Mouse (Mus musculus): Measurements from ENCODE around the gene Actb. TPM values are rescaled to one million over a fixed set of nuclear protein-coding genes. Genes with fewer than 3 reads are reported as not detected.

Gene Actb
- polyA plus RNA-seq, 1 experiment from 2014 or later = 14,549 TPM

DNA sequence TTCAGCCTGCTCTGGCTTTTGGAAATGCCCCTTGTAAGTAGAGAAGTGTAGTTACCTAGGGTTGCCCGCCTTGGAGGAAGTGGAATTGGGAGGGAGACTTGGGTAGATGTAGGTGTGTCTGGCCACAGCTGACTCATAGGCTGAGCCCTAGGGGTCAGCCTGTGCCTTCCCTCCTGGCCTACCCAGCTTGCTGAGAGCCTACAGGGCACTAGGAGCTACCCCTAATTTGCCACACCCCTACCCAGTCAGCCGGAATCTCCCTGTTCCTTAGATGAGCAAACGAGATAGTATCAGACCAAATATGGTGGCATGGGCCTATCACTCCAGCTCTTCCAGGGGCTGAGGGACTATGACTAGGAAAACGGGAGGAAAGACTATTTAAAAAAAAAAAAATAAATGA, 6.2 kb upstream of the Actb start:
- H3K27ac ChIP-seq = no peak overlapping the region
- 84% methylated on average over 4 of the region's 4 CpGs for WGBS
- no peak for ATAC-seq (ENCODE audit: low FRiP score)
- H3K4me1 ChIP-seq (replicated peaks; ENCODE audit: control insufficient read depth, insufficient read depth, low read length) = peaks cover 16% of the 10 kb centered on the region
- H3K27me3 ChIP-seq (ENCODE audit: control insufficient read depth, insufficient read depth, low read length) = no peaks in the 10 kb centered on the region
- DNase-seq (ENCODE audit: low spot score) = no peak
- no peaks in the 10 kb centered on the region for H3K9me3 ChIP-seq (ENCODE audit: control insufficient read depth, low read length)
- H3K4me3 ChIP-seq (replicated peaks; ENCODE audit: low read length) = no peak overlapping the region
- no peak overlapping the region for H3K9ac ChIP-seq
- no peak overlapping the region for H3K4me2 ChIP-seq (replicated peaks)
- H3K36me3 ChIP-seq (replicated peaks; ENCODE audit: control insufficient read depth, insufficient read depth) = no peaks in the 10 kb centered on the region

DNA sequence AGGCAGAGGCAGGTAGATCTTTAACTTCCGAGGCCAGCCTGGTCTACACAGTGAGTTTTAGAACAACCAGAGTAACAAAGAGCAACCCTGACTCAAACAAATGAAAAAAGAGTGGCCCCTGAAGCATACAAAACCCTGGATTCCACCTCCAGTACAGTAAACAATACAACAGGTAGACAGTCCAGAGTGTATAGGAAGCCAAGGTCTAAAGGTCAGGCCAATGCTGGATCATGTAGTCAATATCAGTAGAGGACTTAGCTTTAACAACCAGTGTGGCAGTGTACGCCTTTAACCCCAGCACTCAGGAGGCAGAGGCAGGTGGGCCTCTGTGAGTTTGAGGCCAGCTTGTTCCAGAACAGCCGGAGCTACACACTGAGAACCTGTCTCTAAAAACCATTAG, 5.8 kb upstream of the Actb start:
- H3K27ac ChIP-seq = no peak overlapping the region
- no peak for DNase-seq (ENCODE audit: low spot score)
- no peaks in the 10 kb centered on the region for H3K9me3 ChIP-seq (ENCODE audit: control insufficient read depth, low read length)
- no peak overlapping the region for H3K4me2 ChIP-seq (replicated peaks)
- ATAC-seq (ENCODE audit: low FRiP score) = no peak
- no peak overlapping the region for H3K9ac ChIP-seq
- H3K4me1 ChIP-seq (replicated peaks; ENCODE audit: control insufficient read depth, insufficient read depth, low read length) = peaks cover 20% of the 10 kb centered on the region
- 97% methylated on average over 3 of the region's 3 CpGs for WGBS
- H3K4me3 ChIP-seq (replicated peaks; ENCODE audit: low read length) = no peak overlapping the region
- no peaks in the 10 kb centered on the region for H3K36me3 ChIP-seq (replicated peaks; ENCODE audit: control insufficient read depth, insufficient read depth)
- H3K27me3 ChIP-seq (ENCODE audit: control insufficient read depth, insufficient read depth, low read length) = no peaks in the 10 kb centered on the region

DNA sequence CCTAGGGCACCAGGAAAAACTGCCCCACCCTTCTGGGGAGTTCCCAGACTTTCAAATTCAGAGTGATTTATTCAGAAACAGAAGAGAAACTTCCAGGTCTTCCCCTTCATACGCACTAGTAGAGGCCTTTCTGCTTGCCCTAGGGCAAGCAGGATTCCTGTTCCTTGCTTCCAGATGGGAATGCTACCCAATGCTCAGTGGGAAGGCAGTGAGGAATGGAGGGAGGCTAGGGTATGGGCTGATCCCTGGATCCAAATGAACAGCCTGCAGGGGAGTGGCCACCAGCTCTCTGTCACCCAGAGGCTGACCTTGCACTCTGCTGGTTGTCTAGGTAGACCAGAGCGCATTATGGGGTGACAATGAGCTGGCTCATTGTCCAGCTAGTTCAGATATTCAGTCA, 5.1 kb upstream of the Actb start:
- no peak for ATAC-seq (ENCODE audit: low FRiP score)
- Histone ChIP-seq H3K36me3 (replicated peaks; ENCODE audit: control insufficient read depth, insufficient read depth) (no peaks in the 10 kb centered on the region), H3K4me1 (replicated peaks; ENCODE audit: control insufficient read depth, insufficient read depth, low read length) (peaks cover 25% of the 10 kb centered on the region)

DNA sequence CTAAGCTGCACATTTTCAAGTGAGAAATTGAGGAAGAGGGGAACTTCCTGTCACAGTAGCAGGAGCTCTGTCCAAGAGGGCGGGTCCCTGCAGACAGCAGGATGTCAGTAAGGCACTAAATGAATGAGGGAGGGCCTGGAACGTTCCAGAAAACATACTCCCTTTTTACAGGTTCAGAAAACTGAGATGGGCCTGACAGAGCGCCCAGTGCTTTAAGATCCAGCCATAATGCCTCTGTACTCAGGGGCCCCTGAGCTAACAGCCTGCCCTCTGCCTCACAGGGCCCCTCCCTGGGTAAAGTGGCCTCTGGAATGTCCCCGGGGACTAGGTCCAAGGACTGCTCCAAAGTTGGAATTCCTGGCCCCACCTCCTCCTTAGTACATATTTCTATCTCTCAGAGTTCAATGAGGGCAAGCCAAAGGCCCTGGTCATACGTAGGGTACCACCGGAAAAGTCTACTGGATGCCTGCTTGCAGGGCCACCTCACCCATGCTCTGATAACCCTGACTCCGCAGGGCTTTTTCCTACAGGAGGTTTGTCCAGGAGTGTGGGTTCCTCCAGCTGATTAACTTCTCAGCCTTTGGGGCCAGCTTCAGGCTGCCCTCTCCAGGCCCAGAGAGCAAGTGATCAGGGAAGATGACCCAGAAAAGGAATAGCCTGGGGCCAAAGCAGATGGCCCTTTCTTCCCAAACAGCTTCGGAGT, 3.2 kb upstream of the Actb start:
- WGBS = 72% methylated on average over 8 of the region's 8 CpGs
- Histone ChIP-seq H3K27me3 (ENCODE audit: control insufficient read depth, insufficient read depth, low read length) (no peaks in the 10 kb centered on the region), H3K4me2 (replicated peaks) (no peak overlapping the region), H3K9ac (no peak overlapping the region), H3K4me1 (replicated peaks; ENCODE audit: control insufficient read depth, insufficient read depth, low read length) (peaks cover 27% of the 10 kb centered on the region), H3K4me3 (replicated peaks; ENCODE audit: low read length) (no peak overlapping the region), H3K27ac (peak overlapping the region; percentile 100; the same call in 1 of the 2 replicates), H3K36me3 (replicated peaks; ENCODE audit: control insufficient read depth, insufficient read depth) (peaks cover 9% of the 10 kb centered on the region), H3K9me3 (ENCODE audit: control insufficient read depth, low read length) (no peaks in the 10 kb centered on the region)
- DNase-seq (ENCODE audit: low spot score) (no peak), ATAC-seq (ENCODE audit: low FRiP score) (no peak)

More for the DNA sequence above, 5.1 kb upstream of the Actb start:
- H3K4me3 ChIP-seq (replicated peaks; ENCODE audit: low read length) = no peak overlapping the region
- 91% methylated on average over 2 of the region's 2 CpGs for WGBS
- H3K27ac ChIP-seq = no peak overlapping the region
- no peak for DNase-seq (ENCODE audit: low spot score)
- no peak overlapping the region for H3K9ac ChIP-seq
- H3K27me3 ChIP-seq (ENCODE audit: control insufficient read depth, insufficient read depth, low read length) = no peaks in the 10 kb centered on the region
- no peak overlapping the region for H3K4me2 ChIP-seq (replicated peaks)
- H3K9me3 ChIP-seq (ENCODE audit: control insufficient read depth, low read length) = no peaks in the 10 kb centered on the region

DNA sequence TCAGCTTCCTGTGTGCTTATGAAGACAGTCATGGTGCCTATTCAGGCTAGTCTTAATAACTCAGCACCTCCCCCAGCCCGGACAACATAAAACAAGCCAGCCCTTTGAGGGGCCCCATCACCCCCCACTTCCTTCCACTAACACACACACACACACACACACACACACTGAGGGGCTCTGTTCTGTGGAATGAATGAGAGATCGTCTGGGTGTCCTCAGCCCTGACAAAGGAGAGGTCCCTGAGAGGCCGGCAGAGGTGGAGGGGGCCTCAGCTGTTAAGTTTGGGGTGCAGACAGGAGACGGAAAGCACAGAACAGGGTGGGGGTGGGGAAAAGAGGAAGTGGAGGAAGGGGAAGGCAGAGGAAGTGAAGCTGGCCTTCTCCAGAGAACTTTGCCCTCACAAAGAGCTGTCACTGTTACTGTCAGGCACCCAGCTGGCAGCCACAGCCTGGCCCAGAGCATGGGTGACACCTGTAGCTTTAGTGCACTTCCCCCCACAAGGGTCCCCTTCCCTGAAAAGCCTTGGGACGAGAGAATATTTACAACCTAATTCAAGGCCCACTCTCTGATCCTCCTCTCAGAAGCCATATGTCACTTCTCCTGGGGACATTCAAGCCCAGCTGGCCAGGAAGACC, 2.5 kb upstream of the Actb start:
- no peak overlapping the region for H3K4me3 ChIP-seq (replicated peaks; ENCODE audit: low read length)
- no peak overlapping the region for H3K4me2 ChIP-seq (replicated peaks)
- no peaks in the 10 kb centered on the region for H3K9me3 ChIP-seq (ENCODE audit: control insufficient read depth, low read length)
- H3K36me3 ChIP-seq (replicated peaks; ENCODE audit: control insufficient read depth, insufficient read depth) = peaks cover 15% of the 10 kb centered on the region
- 22% methylated on average over 5 of the region's 5 CpGs for WGBS
- no peak overlapping the region for H3K9ac ChIP-seq
- peak overlapping the region; percentile 100 for H3K27ac ChIP-seq
- peaks cover 34% of the 10 kb centered on the region for H3K4me1 ChIP-seq (replicated peaks; ENCODE audit: control insufficient read depth, insufficient read depth, low read length)
- no peak for ATAC-seq (ENCODE audit: low FRiP score)
- H3K27me3 ChIP-seq (ENCODE audit: control insufficient read depth, insufficient read depth, low read length) = no peaks in the 10 kb centered on the region
- no peak for DNase-seq (ENCODE audit: low spot score)

DNA sequence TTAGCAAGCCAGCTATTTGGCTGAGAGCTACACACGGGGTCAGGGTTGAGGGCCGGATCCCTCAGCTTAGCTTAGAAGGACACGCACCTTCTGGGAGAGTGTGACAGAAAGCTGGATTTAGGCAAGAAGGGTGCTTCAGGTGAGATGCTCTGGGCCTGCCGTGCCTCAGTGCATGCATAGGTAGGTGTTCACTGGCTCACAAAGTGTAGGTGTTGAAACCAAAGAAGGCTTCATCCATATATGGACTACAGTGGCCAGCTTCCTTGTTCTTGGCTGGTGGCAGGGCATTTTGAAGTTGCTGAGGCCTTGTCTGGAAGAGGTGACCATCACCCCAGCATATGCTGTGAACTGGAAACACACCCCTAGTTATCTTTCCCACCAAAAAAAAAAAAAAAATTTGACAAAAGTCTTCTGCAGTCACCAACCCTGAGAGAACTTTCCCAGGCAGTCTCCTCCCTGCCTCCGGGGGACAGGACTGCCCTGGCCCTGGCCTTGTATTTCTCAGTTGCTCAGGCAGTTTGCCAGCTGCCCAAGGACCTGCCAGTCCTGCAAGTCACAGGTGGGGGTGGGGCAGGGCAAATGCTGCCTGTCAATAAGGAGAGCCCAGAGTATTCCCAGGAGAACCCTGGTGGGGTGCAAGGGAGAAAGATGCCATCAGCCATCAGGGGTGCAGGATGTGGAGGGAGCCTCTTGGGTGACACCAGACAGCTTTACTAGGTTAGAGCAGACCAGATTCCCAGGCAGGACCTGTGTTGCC, 1.4 kb upstream of the Actb start:
- DNase-seq (ENCODE audit: low spot score) = no peak
- Histone ChIP-seq H3K4me3 (replicated peaks; ENCODE audit: low read length) (peak overlapping the region; percentile 100; the same call in 1 of the 2 replicates), H3K4me1 (replicated peaks; ENCODE audit: control insufficient read depth, insufficient read depth, low read length) (peaks cover 41% of the 10 kb centered on the region), H3K36me3 (replicated peaks; ENCODE audit: control insufficient read depth, insufficient read depth) (peaks cover 26% of the 10 kb centered on the region), H3K27ac (peak overlapping the region; percentile 100), H3K9ac (peak overlapping the region; percentile 66), H3K27me3 (ENCODE audit: control insufficient read depth, insufficient read depth, low read length) (no peaks in the 10 kb centered on the region), H3K4me2 (replicated peaks) (peak overlapping the region; percentile 70), H3K9me3 (ENCODE audit: control insufficient read depth, low read length) (no peaks in the 10 kb centered on the region)
- 67% methylated on average over 5 of the region's 5 CpGs for WGBS
- no peak for ATAC-seq (ENCODE audit: low FRiP score)

DNA sequence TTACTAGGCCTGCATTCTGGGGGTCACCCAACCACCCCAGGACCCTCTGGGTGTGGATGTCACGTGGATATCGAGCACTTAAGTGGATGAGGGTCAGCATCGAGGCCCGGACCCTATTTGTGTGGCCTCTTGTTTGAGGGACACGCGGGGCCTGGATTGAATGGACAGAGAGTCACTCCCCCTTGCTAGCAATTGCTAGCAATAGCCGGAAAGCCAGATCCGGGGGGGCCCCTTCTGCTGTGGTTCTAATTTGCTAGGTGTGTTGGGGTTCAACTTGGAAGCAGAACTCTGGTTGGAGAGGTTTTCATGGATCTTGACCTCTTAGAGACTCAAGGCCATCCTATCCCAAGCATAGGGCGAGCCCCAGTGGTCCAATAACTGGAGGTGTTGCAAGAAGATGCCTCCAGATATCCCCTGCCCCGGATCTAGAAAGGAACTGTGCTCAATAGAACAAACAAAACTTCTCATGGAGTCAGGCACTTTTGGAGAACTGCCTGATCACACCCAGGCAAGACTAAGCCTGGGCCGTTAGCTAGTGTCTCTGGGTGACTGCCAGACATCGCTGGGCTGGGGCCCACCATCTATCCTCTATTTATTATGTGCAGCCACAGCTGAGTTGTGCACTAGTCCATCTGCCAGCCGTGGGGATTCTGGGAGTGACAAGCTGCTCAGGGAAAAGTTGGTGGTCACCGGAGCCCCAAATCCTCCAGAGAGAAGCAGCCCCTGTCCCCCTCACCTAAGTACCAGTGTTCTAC, 671 bp upstream of the Actb start:
- 19% methylated on average over 14 of the region's 14 CpGs for WGBS
- Histone ChIP-seq H3K4me1 (replicated peaks; ENCODE audit: control insufficient read depth, insufficient read depth, low read length) (peaks cover 48% of the 10 kb centered on the region), H3K4me2 (replicated peaks) (peak overlapping the region; percentile 70), H3K9me3 (ENCODE audit: control insufficient read depth, low read length) (no peaks in the 10 kb centered on the region), H3K36me3 (replicated peaks; ENCODE audit: control insufficient read depth, insufficient read depth) (peaks cover 34% of the 10 kb centered on the region), H3K27ac (peak overlapping the region; percentile 100), H3K9ac (peak overlapping the region; percentile 66), H3K27me3 (ENCODE audit: control insufficient read depth, insufficient read depth, low read length) (no peaks in the 10 kb centered on the region), H3K4me3 (replicated peaks; ENCODE audit: low read length) (peak overlapping the region; percentile 100)
- DNase-seq (ENCODE audit: low spot score) = peak; percentile 63
- no peak for ATAC-seq (ENCODE audit: low FRiP score)

DNA sequence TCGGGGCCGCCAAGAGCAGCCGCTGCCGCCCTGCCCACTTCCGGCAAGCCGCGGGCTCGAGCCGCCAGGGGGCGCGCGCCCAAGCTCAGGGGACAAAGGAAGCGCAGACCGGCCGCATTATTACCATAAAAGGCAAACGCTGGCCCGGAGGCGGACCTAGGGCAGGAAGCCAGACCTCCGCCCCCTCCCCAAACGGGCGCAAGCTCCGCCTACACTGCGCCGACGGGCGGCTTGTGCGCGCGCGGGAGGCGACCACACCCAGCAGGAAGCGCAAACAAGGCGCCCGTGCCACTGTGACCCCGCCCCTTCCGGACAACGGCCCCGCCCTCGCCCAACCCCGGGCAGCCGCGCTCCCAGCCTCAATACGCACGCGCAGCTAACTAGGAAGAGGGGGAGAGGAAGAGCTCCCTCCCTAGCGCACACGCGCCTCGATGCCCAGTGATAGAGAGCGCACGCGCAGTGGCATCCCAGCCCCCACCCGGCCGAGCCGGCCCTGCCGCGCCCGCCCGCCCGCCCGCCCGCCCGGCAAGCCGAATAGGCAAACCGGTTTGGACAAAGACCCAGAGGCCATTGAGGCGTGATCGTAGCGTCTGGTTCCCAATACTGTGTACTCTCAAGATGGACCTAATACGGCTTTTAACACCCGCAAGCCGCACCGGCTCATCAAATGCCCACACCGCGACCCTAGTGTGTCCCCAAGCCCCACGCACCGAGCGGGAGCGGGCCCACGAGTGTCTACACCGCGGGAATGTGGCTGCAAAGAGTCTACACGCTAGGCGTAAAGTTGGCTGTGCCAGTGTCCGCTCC, 626 bp downstream of the Actb start:
- peaks cover 51% of the 10 kb centered on the region for H3K4me1 ChIP-seq (replicated peaks; ENCODE audit: control insufficient read depth, insufficient read depth, low read length)
- H3K9me3 ChIP-seq (ENCODE audit: control insufficient read depth, low read length) = no peaks in the 10 kb centered on the region
- peak overlapping the region; percentile 100 for H3K4me3 ChIP-seq (replicated peaks; ENCODE audit: low read length)
- H3K27me3 ChIP-seq (ENCODE audit: control insufficient read depth, insufficient read depth, low read length) = no peaks in the 10 kb centered on the region
- H3K36me3 ChIP-seq (replicated peaks; ENCODE audit: control insufficient read depth, insufficient read depth) = peaks cover 47% of the 10 kb centered on the region
- DNase-seq (ENCODE audit: low spot score) (peak; percentile 96), ATAC-seq (ENCODE audit: low FRiP score) (peak; percentile 87)
- under 1% methylated on average over 84 of the region's 84 CpGs for WGBS
- peak overlapping the region; percentile 100 for H3K9ac ChIP-seq
- peak overlapping the region; percentile 88 for H3K4me2 ChIP-seq (replicated peaks)
- peak overlapping the region; percentile 100 for H3K27ac ChIP-seq

Data from hindbrain, embryonic 14.5 days (tissue).